Mouse (Mus musculus) bone marrow, adult 2 months (tissue): ENCODE measurements around the gene Lrrc23. TPM values are rescaled to one million over a fixed set of nuclear protein-coding genes. Genes with fewer than 3 reads are reported as not detected.

Experiments used
- H3K27ac ChIP-seq: fragments of 200-500 bp; 2 replicates; pipeline ENCODE4 v1.5.1; 2012; ENCODE audit warnings: low read depth, mild to moderate bottlenecking, control low read depth, inconsistent platforms, low read length; ENCODE audit not compliant: control insufficient read depth, poor library complexity, insufficient read depth
- H3K4me1 ChIP-seq: fragments of 200-500 bp; 2 replicates; pipeline ENCODE4 v1.6.1; 2011; ENCODE audit warnings: low read length; ENCODE audit not compliant: control insufficient read depth, insufficient read depth
- H3K4me3 ChIP-seq: fragments of 200-500 bp; replicated peaks from 2 replicates; pipeline ENCODE3; 2011; ENCODE audit warnings: mild to moderate bottlenecking, low read depth, low read length, control low read depth; ENCODE audit not compliant: control insufficient read depth
- CTCF ChIP-seq: fragments of 200-500 bp; IDR thresholded peaks from 2 replicates; pipeline ENCODE4 v1.5.1; 2011; ENCODE audit warnings: low read length, control low read depth; ENCODE audit not compliant: control insufficient read depth, insufficient read depth
- POLR2A ChIP-seq: fragments of 200-500 bp; IDR thresholded peaks from 2 replicates; pipeline ENCODE4 v1.6.1; 2011; ENCODE audit warnings: low read depth, mild to moderate bottlenecking, control low read depth, low read length, borderline replicate concordance; ENCODE audit not compliant: control insufficient read depth
- WGBS: fragments of 180-500 bp; shearing (Covaris S2); methylation state at CpG from one replicate; pipeline ENCODE4 v1.1.7; 2018; 5-methylcytosine and 5-hydroxymethylcytosine counted together
- polyA plus RNA-seq: library from polyadenylated mRNA; stranded (reverse); fragments of >200 nt; gene quantifications from 2 replicates; pipeline ENCODE4 v1.2.4, GENCODE M21; 2011; ENCODE audit warnings: low replicate concordance; ENCODE audit not compliant: missing spikeins, insufficient read depth, insufficient read length

The Lrrc23 gene
- polyA plus RNA-seq, 1 experiment = not detected

GRCm38 (mm10) chr6:124755831-124756595, 23.5 kb downstream of the Lrrc23 start, which contains the start of the genes Gm45234 and Atn1:
Gm45234 (minus strand) TSS chr6:124756021.
Atn1 (minus strand) TSS chr6:124756524.
- no peaks in the 10 kb centered on the region for H3K4me1 ChIP-seq
- 1% methylated on average over 99 of the region's 100 CpGs for WGBS

GRCm38 (mm10) chr6:124755306-124755705, 24.2 kb downstream of the Lrrc23 start:
- WGBS = 27% methylated on average over 3 of the region's 3 CpGs
- Histone ChIP-seq H3K4me3 (peak overlapping the region; percentile 79), H3K27ac (no peak overlapping the region), H3K4me1 (no peaks in the 10 kb centered on the region)
- TF ChIP-seq CTCF (no peak), POLR2A (no peak)

More at GRCm38 (mm10) chr6:124755831-124756595, 23.5 kb downstream of the Lrrc23 start, which contains the start of the genes Gm45234 and Atn1:
- H3K4me3 ChIP-seq = peak within 1 kb of the TSS; percentile 79
- H3K27ac ChIP-seq = peak within 1 kb of the TSS; percentile 77
- TF ChIP-seq CTCF = no peak
- TF ChIP-seq POLR2A = no peak

GRCm38 (mm10) chr6:124753861-124754260, 25.7 kb downstream of the Lrrc23 start:
- H3K27ac ChIP-seq = no peak overlapping the region
- no peaks in the 10 kb centered on the region for H3K4me1 ChIP-seq
- 86% methylated on average over 2 of the region's 2 CpGs for WGBS
- no peak for TF ChIP-seq CTCF
- no peak for TF ChIP-seq POLR2A
- H3K4me3 ChIP-seq = no peak overlapping the region

- Histone ChIP-seq H3K27ac (no peak overlapping the region), H3K4me1 (no peaks in the 10 kb centered on the region; the same call in 1 of the 2 replicates), H3K4me3 (no peak overlapping the region)
- TF ChIP-seq CTCF (no peak), POLR2A (no peak)
- 82% methylated on average over 8 of the region's 8 CpGs for WGBS
These were observed 29.1 kb downstream of the Lrrc23 start for GRCm38 (mm10) chr6:124750405-124750804.

- TF ChIP-seq CTCF (no peak), POLR2A (no peak)
- Histone ChIP-seq H3K4me1 (no peaks in the 10 kb centered on the region; the same call in 1 of the 2 replicates), H3K4me3 (no peak overlapping the region), H3K27ac (no peak overlapping the region)
- WGBS = 89% methylated on average over 7 of the region's 7 CpGs
These were observed 32.6 kb downstream of the Lrrc23 start for GRCm38 (mm10) chr6:124746654-124747632.

- peak overlapping the region; percentile 90 for H3K27ac ChIP-seq
- no peaks in the 10 kb centered on the region; the same call in 1 of the 2 replicates for H3K4me1 ChIP-seq
- no peak for TF ChIP-seq POLR2A
- no peak for TF ChIP-seq CTCF
- H3K4me3 ChIP-seq = peak overlapping the region; percentile 78
- 20% methylated on average over 8 of the region's 8 CpGs for WGBS
These were observed 33.3 kb downstream of the Lrrc23 start for GRCm38 (mm10) chr6:124746296-124746605.

- H3K4me1 ChIP-seq = no peaks in the 10 kb centered on the region; the same call in 1 of the 2 replicates
These were observed 33.8 kb downstream of the Lrrc23 start for GRCm38 (mm10) chr6:124745490-124746295.

More at GRCm38 (mm10) chr6:124745490-124746295, 33.8 kb downstream of the Lrrc23 start:
- TF ChIP-seq CTCF = peak; percentile 66
- TF ChIP-seq POLR2A = peak; percentile 68; the same call in 1 of the 2 replicates
- Histone ChIP-seq H3K4me3 (peak overlapping the region; percentile 78), H3K27ac (peak overlapping the region; percentile 90)
- under 1% methylated on average over 85 of the region's 85 CpGs for WGBS
